Mouse (Mus musculus): ENCODE data around the gene Tbc1d2b. TPM values are rescaled to one million over a fixed set of nuclear protein-coding genes. Genes with fewer than 3 reads are reported as not detected.

The Tbc1d2b gene
- polyA plus RNA-seq, 1 experiment from 2014 or later, result 9.3 TPM

GRCm38 (mm10) chr9:90270944-90271295, 316 bp upstream of the Tbc1d2b start:
- peak overlapping the region; percentile 90 for H3K9ac ChIP-seq (ENCODE audit: low read depth, low read length)
- peak overlapping the region; percentile 87 for H3K4me3 ChIP-seq (ENCODE audit: low read length)
- peaks cover 24% of the 10 kb centered on the region for H3K4me1 ChIP-seq (ENCODE audit: control insufficient read depth, insufficient read depth, low read length)
- H3K9me3 ChIP-seq (ENCODE audit: control insufficient read depth, low read length), result no peaks in the 10 kb centered on the region
- WGBS, result 5% methylated on average over 11 of the region's 11 CpGs
- peak overlapping the region; percentile 18; the same call in 1 of the 2 replicates for H3K27ac ChIP-seq (ENCODE audit: low read length)
- H3K4me2 ChIP-seq (ENCODE audit: low read depth, low read length), result peak overlapping the region; percentile 94
- H3K36me3 ChIP-seq (ENCODE audit: control insufficient read depth, insufficient read depth, low read length), result no peaks in the 10 kb centered on the region
- ATAC-seq, result peak; percentile 11
- H3K27me3 ChIP-seq (replicated peaks; ENCODE audit: control insufficient read depth, insufficient read depth, low read length), result no peaks in the 10 kb centered on the region

- 9% methylated on average over 7 of the region's 7 CpGs for WGBS
- Histone ChIP-seq H3K27me3 (replicated peaks; ENCODE audit: control insufficient read depth, insufficient read depth, low read length) (no peaks in the 10 kb centered on the region), H3K4me1 (ENCODE audit: control insufficient read depth, insufficient read depth, low read length) (peaks cover 24% of the 10 kb centered on the region), H3K9ac (ENCODE audit: low read depth, low read length) (peak overlapping the region; percentile 90), H3K27ac (ENCODE audit: low read length) (peak overlapping the region; percentile 92), H3K9me3 (ENCODE audit: control insufficient read depth, low read length) (no peaks in the 10 kb centered on the region), H3K36me3 (ENCODE audit: control insufficient read depth, insufficient read depth, low read length) (no peaks in the 10 kb centered on the region), H3K4me2 (ENCODE audit: low read depth, low read length) (peak overlapping the region; percentile 94), H3K4me3 (ENCODE audit: low read length) (peak overlapping the region; percentile 87)
- peak; percentile 73 for ATAC-seq
Observed at GRCm38 (mm10) chr9:90269011-90269681, 1.5 kb downstream of the Tbc1d2b start.

- Histone ChIP-seq H3K27me3 (replicated peaks; ENCODE audit: control insufficient read depth, insufficient read depth, low read length) (no peaks in the 10 kb centered on the region), H3K4me2 (ENCODE audit: low read depth, low read length) (no peak overlapping the region), H3K4me3 (ENCODE audit: low read length) (no peak overlapping the region), H3K36me3 (ENCODE audit: control insufficient read depth, insufficient read depth, low read length) (no peaks in the 10 kb centered on the region), H3K27ac (ENCODE audit: low read length) (0 out of 2 replicates have a peak overlapping the region, but pooled peaks have one; percentile 11), H3K9ac (ENCODE audit: low read depth, low read length) (no peak overlapping the region), H3K9me3 (ENCODE audit: control insufficient read depth, low read length) (no peaks in the 10 kb centered on the region), H3K4me1 (ENCODE audit: control insufficient read depth, insufficient read depth, low read length) (peaks cover 28% of the 10 kb centered on the region)
- 92% methylated on average over 10 of the region's 10 CpGs for WGBS
- no peak for ATAC-seq
Observed at GRCm38 (mm10) chr9:90266926-90267325, 3.7 kb downstream of the Tbc1d2b start.

- no peak overlapping the region for H3K4me3 ChIP-seq (ENCODE audit: low read length)
- peaks cover 24% of the 10 kb centered on the region for H3K4me1 ChIP-seq (ENCODE audit: control insufficient read depth, insufficient read depth, low read length)
- WGBS, result 89% methylated on average over 10 of the region's 10 CpGs
- H3K9ac ChIP-seq (ENCODE audit: low read depth, low read length), result no peak overlapping the region
- no peaks in the 10 kb centered on the region for H3K27me3 ChIP-seq (replicated peaks; ENCODE audit: control insufficient read depth, insufficient read depth, low read length)
- no peak overlapping the region for H3K4me2 ChIP-seq (ENCODE audit: low read depth, low read length)
- no peak overlapping the region for H3K27ac ChIP-seq (ENCODE audit: low read length)
- H3K9me3 ChIP-seq (ENCODE audit: control insufficient read depth, low read length), result no peaks in the 10 kb centered on the region
- ATAC-seq, result no peak
- no peaks in the 10 kb centered on the region for H3K36me3 ChIP-seq (ENCODE audit: control insufficient read depth, insufficient read depth, low read length)
Observed at GRCm38 (mm10) chr9:90266059-90266458, 4.5 kb downstream of the Tbc1d2b start.

- H3K27me3 ChIP-seq (replicated peaks; ENCODE audit: control insufficient read depth, insufficient read depth, low read length), result no peaks in the 10 kb centered on the region
- no peak overlapping the region for H3K4me2 ChIP-seq (ENCODE audit: low read depth, low read length)
- no peak overlapping the region for H3K9ac ChIP-seq (ENCODE audit: low read depth, low read length)
- H3K9me3 ChIP-seq (ENCODE audit: control insufficient read depth, low read length), result no peaks in the 10 kb centered on the region
- 82% methylated on average over 5 of the region's 5 CpGs for WGBS
- H3K36me3 ChIP-seq (ENCODE audit: control insufficient read depth, insufficient read depth, low read length), result no peaks in the 10 kb centered on the region
- ATAC-seq, result no peak
- H3K4me1 ChIP-seq (ENCODE audit: control insufficient read depth, insufficient read depth, low read length), result peaks cover 27% of the 10 kb centered on the region
- no peak overlapping the region for H3K27ac ChIP-seq (ENCODE audit: low read length)
- H3K4me3 ChIP-seq (ENCODE audit: low read length), result no peak overlapping the region
Observed at GRCm38 (mm10) chr9:90265322-90266039, 5.1 kb downstream of the Tbc1d2b start.

- ATAC-seq, result no peak
- no peak overlapping the region for H3K4me3 ChIP-seq (ENCODE audit: low read length)
- H3K27ac ChIP-seq (ENCODE audit: low read length), result no peak overlapping the region
- WGBS, result 83% methylated on average over 4 of the region's 4 CpGs
- H3K9ac ChIP-seq (ENCODE audit: low read depth, low read length), result no peak overlapping the region
- no peak overlapping the region for H3K4me2 ChIP-seq (ENCODE audit: low read depth, low read length)
- peaks cover 30% of the 10 kb centered on the region for H3K4me1 ChIP-seq (ENCODE audit: control insufficient read depth, insufficient read depth, low read length)
- no peaks in the 10 kb centered on the region for H3K36me3 ChIP-seq (ENCODE audit: control insufficient read depth, insufficient read depth, low read length)
- no peaks in the 10 kb centered on the region for H3K9me3 ChIP-seq (ENCODE audit: control insufficient read depth, low read length)
- H3K27me3 ChIP-seq (replicated peaks; ENCODE audit: control insufficient read depth, insufficient read depth, low read length), result no peaks in the 10 kb centered on the region
Observed at GRCm38 (mm10) chr9:90263340-90263679, 7.3 kb downstream of the Tbc1d2b start.

- Histone ChIP-seq H3K9ac (ENCODE audit: low read depth, low read length) (no peak overlapping the region), H3K27me3 (replicated peaks; ENCODE audit: control insufficient read depth, insufficient read depth, low read length) (no peaks in the 10 kb centered on the region), H3K4me2 (ENCODE audit: low read depth, low read length) (no peak overlapping the region), H3K4me3 (ENCODE audit: low read length) (no peak overlapping the region), H3K27ac (ENCODE audit: low read length) (no peak overlapping the region), H3K4me1 (ENCODE audit: control insufficient read depth, insufficient read depth, low read length) (peaks cover 32% of the 10 kb centered on the region), H3K36me3 (ENCODE audit: control insufficient read depth, insufficient read depth, low read length) (no peaks in the 10 kb centered on the region), H3K9me3 (ENCODE audit: control insufficient read depth, low read length) (no peaks in the 10 kb centered on the region)
- 79% methylated on average over 7 of the region's 7 CpGs for WGBS
- 0 out of 2 replicates have a peak, but pooled peaks have one; percentile 15 for ATAC-seq
Observed at GRCm38 (mm10) chr9:90262591-90263339, 7.8 kb downstream of the Tbc1d2b start.

- 58% methylated on average over 3 of the region's 3 CpGs for WGBS
- H3K4me2 ChIP-seq (ENCODE audit: low read depth, low read length), result no peak overlapping the region
- no peak overlapping the region for H3K4me3 ChIP-seq (ENCODE audit: low read length)
- no peak overlapping the region for H3K9ac ChIP-seq (ENCODE audit: low read depth, low read length)
- no peak overlapping the region for H3K27ac ChIP-seq (ENCODE audit: low read length)
- H3K27me3 ChIP-seq (replicated peaks; ENCODE audit: control insufficient read depth, insufficient read depth, low read length), result no peaks in the 10 kb centered on the region
- no peaks in the 10 kb centered on the region for H3K9me3 ChIP-seq (ENCODE audit: control insufficient read depth, low read length)
- no peaks in the 10 kb centered on the region for H3K36me3 ChIP-seq (ENCODE audit: control insufficient read depth, insufficient read depth, low read length)
- H3K4me1 ChIP-seq (ENCODE audit: control insufficient read depth, insufficient read depth, low read length), result peaks cover 37% of the 10 kb centered on the region
- ATAC-seq, result peak; percentile 60
Observed at GRCm38 (mm10) chr9:90262063-90262462, 8.5 kb downstream of the Tbc1d2b start.

- Histone ChIP-seq H3K9ac (ENCODE audit: low read depth, low read length) (no peak overlapping the region), H3K9me3 (ENCODE audit: control insufficient read depth, low read length) (no peaks in the 10 kb centered on the region), H3K27ac (ENCODE audit: low read length) (no peak overlapping the region), H3K27me3 (replicated peaks; ENCODE audit: control insufficient read depth, insufficient read depth, low read length) (no peaks in the 10 kb centered on the region), H3K4me3 (ENCODE audit: low read length) (no peak overlapping the region), H3K4me2 (ENCODE audit: low read depth, low read length) (no peak overlapping the region), H3K4me1 (ENCODE audit: control insufficient read depth, insufficient read depth, low read length) (peaks cover 37% of the 10 kb centered on the region), H3K36me3 (ENCODE audit: control insufficient read depth, insufficient read depth, low read length) (no peaks in the 10 kb centered on the region)
- ATAC-seq, result peak; percentile 22; the same call in 1 of the 2 replicates
- 55% methylated on average over 13 of the region's 13 CpGs for WGBS
Observed at GRCm38 (mm10) chr9:90260600-90261375, 9.8 kb downstream of the Tbc1d2b start.
